Mouse (Mus musculus) layer of hippocampus, postnatal 10 days (tissue): Measurements from ENCODE around the gene Ckb. TPM values are rescaled to one million over a fixed set of nuclear protein-coding genes. Genes with fewer than 3 reads are reported as not detected.

ENCODE experiments used
- total RNA-seq, 2 experiments: library from RNA; stranded (reverse); gene quantifications; 2 replicates each; pipeline ENCODE4 v1.2.3; 2021

Ckb gene
- total RNA-seq, 2 experiments from 2014 or later: 969 to 1,026 TPM

Other genes with a start within 250 kb of the Ckb start
- under 1 TPM; 0.62 to 0.71 TPM for gene Tnfaip2, start 229.9 kb downstream of the Ckb start, total RNA-seq
- gene Gm266, start 186.5 kb downstream of the Ckb start, total RNA-seq: 1 to 10 TPM; 6.8 to 7.5 TPM
- gene Eif5, start 134.3 kb downstream of the Ckb start, total RNA-seq: 100 to 1,000 TPM; 260 to 272 TPM
- gene Mark3, start 97.8 kb downstream of the Ckb start, total RNA-seq: 100 to 1,000 TPM; 139 to 153 TPM
- 10 to 100 TPM; 16.3 to 19.8 TPM for gene Trmt61a, start 5.8 kb upstream of the Ckb start, total RNA-seq
- 10 to 100 TPM; 38.4 to 38.9 TPM for gene Bag5, start 40.9 kb upstream of the Ckb start, total RNA-seq
- 10 to 100 TPM; 39.2 to 42.0 TPM for gene Apopt1, start 40.9 kb upstream of the Ckb start, total RNA-seq
- gene Klc1, start 86.5 kb upstream of the Ckb start, total RNA-seq: 100 to 1,000 TPM; 840 to 877 TPM
- gene Xrcc3, start 141.5 kb upstream of the Ckb start, total RNA-seq: 1 to 10 TPM; 3.2 to 4.1 TPM
- gene Zfyve21, start 141.8 kb upstream of the Ckb start, total RNA-seq: 10 to 100 TPM; 21.5 to 22.0 TPM
- 10 to 100 TPM; 66.3 to 69.1 TPM for gene Ppp1r13b, start 235.8 kb upstream of the Ckb start, total RNA-seq